Mouse (Mus musculus) bone marrow, adult 2 months (tissue): ENCODE measurements around the gene Prkaa1.

Source experiments
- CTCF ChIP-seq: fragments of 200-500 bp; IDR thresholded peaks from 2 replicates; pipeline ENCODE4 v1.5.1; 2011; ENCODE audit warnings: low read length, control low read depth; ENCODE audit not compliant: control insufficient read depth, insufficient read depth
- POLR2A ChIP-seq: fragments of 200-500 bp; IDR thresholded peaks from 2 replicates; pipeline ENCODE4 v1.6.1; 2011; ENCODE audit warnings: low read depth, mild to moderate bottlenecking, control low read depth, low read length, borderline replicate concordance; ENCODE audit not compliant: control insufficient read depth

- TF ChIP-seq POLR2A (no peak), CTCF (no peak)
Observed at GRCm38 (mm10) chr15:5188029-5188428, 44.4 kb downstream of the Prkaa1 start.
